Mouse (Mus musculus) kidney, embryonic 15.5 days (tissue): ENCODE measurements at regions not wholly inside any gene's neighbourhood (a gene's known extent, or its start where the extent isn't known, plus 50 kb on each side); places are given as distances from the start of the nearest gene placed in this dataset.

Source experiments
- ATAC-seq: fragments of 200-750 bp; cut with Nextera tagmentation; replicated peaks from 2 replicates; pipeline ENCODE4 v1.8.0; 2017; ENCODE audit warnings: moderate TSS enrichment; ENCODE audit not compliant: low FRiP score
- H3K27ac ChIP-seq: fragments of 300-500 bp; sonication (generic); 2 replicates; pipeline ENCODE4 v1.5.1; 2015; ENCODE audit warnings: mild to moderate bottlenecking, inconsistent platforms
- H3K27me3 ChIP-seq: fragments of 300-500 bp; sonication (generic); 2 replicates; pipeline ENCODE4 v1.6.1; 2015; ENCODE audit warnings: inconsistent platforms
- H3K36me3 ChIP-seq: fragments of 300-500 bp; sonication (generic); 2 replicates; pipeline ENCODE4 v1.6.1; 2015; ENCODE audit warnings: inconsistent platforms
- H3K4me1 ChIP-seq: fragments of 300-500 bp; sonication (generic); 2 replicates; pipeline ENCODE4 v1.6.1; 2015; ENCODE audit warnings: inconsistent platforms
- H3K4me2 ChIP-seq: fragments of 300-500 bp; sonication (generic); 2 replicates; pipeline ENCODE4 v1.6.1; 2015; ENCODE audit warnings: moderate library complexity, mild to moderate bottlenecking, inconsistent platforms
- H3K4me3 ChIP-seq: fragments of 300-500 bp; sonication (generic); replicated peaks from 2 replicates; pipeline ENCODE4 v1.5.1; 2015; ENCODE audit warnings: mild to moderate bottlenecking, inconsistent platforms
- H3K9ac ChIP-seq: fragments of 300-500 bp; sonication (generic); 2 replicates; pipeline ENCODE4 v1.6.1; 2015; ENCODE audit warnings: mild to moderate bottlenecking, inconsistent platforms
- H3K9me3 ChIP-seq: fragments of 300-500 bp; sonication (generic); replicated peaks from 2 replicates; pipeline ENCODE4 v1.6.1; 2016; ENCODE audit warnings: inconsistent platforms
- WGBS: fragments of 180-500 bp; shearing (Covaris S2); methylation state at CpG from one replicate; pipeline ENCODE4 v1.1.7; 2015; ENCODE audit warnings: mixed read lengths; 5-methylcytosine and 5-hydroxymethylcytosine counted together

DNA sequence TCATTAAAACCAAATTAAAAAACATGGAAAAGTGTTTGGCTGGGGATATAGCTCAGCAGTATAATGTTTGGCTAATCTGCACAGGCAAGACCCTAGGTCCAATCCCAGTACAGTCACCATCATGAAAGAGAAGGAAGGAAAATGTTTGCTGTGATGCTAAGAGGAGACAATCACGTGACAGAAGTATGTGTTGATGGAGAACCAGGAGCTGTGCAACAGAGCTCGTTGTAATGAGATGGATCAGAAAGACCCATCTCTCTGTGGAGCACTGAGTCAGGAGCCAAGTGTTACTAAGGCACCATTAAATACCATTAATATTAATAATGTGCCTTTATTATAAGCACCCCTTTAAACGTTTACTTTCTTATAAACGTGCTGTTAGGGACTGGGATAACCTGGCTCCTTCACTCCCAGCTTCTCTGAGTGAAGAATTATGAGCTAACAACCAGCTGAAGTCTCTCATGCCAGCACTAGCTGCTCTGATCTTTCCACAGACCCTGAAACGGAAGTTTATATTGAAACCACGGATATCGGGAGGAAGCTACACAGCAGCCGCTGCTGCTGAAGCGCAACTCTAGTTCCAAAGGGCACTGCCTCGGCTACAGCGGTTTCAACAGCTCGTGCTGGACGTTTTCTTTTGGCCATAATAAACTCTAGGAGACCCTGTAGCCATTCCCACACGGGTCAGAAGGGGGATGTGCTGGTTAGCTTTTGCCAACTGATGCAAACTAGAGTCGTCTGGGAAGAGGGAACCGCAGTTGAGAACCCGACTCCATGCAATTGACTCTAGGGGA lies 167.7 kb downstream of the Tex36 start:
- Histone ChIP-seq H3K27ac (0 out of 2 replicates have a peak overlapping the region, but pooled peaks have one; percentile 20), H3K9ac (no peak overlapping the region), H3K4me3 (no peak overlapping the region), H3K36me3 (no peaks in the 10 kb centered on the region), H3K9me3 (no peaks in the 10 kb centered on the region), H3K27me3 (no peaks in the 10 kb centered on the region), H3K4me1 (peaks cover 17% of the 10 kb centered on the region), H3K4me2 (no peak overlapping the region)
- ATAC-seq, result no peak
- WGBS, result 46% methylated on average over 17 of the region's 17 CpGs

DNA sequence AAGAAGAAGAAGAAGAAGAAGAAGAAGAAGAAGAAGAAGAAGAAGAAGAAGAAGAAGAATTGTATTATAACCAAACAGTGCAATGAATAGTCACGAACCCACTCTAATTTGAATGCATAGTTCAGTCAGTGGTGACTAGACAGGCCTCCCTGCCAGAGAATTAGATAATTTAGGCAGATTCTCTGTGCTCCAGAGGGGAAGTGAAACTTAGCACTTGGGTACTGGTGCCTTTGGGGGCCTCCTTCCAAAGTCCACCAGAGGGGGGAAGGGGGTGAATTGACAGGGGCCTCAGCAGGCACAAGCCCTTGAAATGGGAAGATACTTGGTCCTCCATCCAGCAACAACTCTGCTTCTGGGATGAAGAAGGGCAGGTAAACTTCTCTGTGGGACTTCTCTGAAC lies 169.6 kb downstream of the Tex36 start:
- ATAC-seq, result no peak
- no peak overlapping the region for H3K27ac ChIP-seq
- peaks cover 7% of the 10 kb centered on the region; the same call in 1 of the 2 replicates for H3K4me1 ChIP-seq
- no peaks in the 10 kb centered on the region for H3K36me3 ChIP-seq
- H3K9ac ChIP-seq, result no peak overlapping the region
- H3K4me2 ChIP-seq, result no peak overlapping the region
- 92% methylated on average over 1 of the region's 1 CpGs for WGBS
- H3K4me3 ChIP-seq, result no peak overlapping the region
- no peaks in the 10 kb centered on the region for H3K27me3 ChIP-seq
- no peaks in the 10 kb centered on the region for H3K9me3 ChIP-seq

DNA sequence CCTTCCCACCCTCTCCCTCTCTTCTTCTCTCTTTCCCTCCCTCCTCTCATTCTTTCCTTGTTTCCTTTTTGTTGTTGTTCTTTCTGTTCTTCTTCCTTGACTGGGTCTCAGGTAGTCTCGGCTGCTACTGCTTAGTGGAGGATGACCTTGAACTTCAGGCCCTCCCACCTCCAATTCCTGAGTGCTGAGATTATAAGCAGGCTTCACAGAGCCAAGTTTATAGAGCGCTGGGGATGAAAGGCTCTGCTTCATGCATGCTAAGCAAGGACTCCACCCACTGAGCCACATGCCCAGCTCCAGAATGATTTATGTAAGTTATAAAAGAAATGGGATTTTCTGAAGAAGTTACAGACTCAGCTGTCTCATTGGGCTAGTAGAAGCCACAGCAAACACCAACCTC lies 199.9 kb downstream of the Tex36 start:
- 19% methylated on average over 2 of the region's 2 CpGs for WGBS
- H3K9ac ChIP-seq, result no peak overlapping the region
- no peak overlapping the region for H3K4me3 ChIP-seq
- H3K4me1 ChIP-seq, result peaks cover 16% of the 10 kb centered on the region
- no peaks in the 10 kb centered on the region for H3K36me3 ChIP-seq
- peak overlapping the region; percentile 1; the same call in 1 of the 2 replicates for H3K27ac ChIP-seq
- peak; percentile 73; the same call in 1 of the 2 replicates for ATAC-seq
- no peak overlapping the region for H3K4me2 ChIP-seq
- no peaks in the 10 kb centered on the region for H3K9me3 ChIP-seq
- no peaks in the 10 kb centered on the region for H3K27me3 ChIP-seq

DNA sequence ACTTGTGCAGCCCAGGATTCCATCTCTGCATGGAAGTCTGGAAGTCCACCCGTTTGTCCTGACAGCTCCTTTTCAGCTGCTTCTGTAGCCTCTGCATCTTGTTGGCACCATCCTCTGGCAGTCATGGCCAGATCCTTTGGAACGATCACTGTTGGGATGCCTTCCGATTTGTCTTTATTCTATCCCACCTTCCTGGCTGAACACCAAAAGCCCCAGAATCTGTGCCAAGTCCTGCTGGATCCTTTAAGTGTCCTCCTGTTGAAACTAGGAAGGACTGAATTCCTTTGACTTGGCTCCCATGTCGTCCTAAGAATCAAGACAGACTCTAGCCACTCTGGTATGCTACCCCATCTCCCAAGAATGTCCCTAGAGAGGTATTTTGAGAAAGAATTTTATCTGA lies 201.3 kb downstream of the Tex36 start:
- H3K9me3 ChIP-seq, result no peaks in the 10 kb centered on the region
- H3K27me3 ChIP-seq, result no peaks in the 10 kb centered on the region
- peaks cover 21% of the 10 kb centered on the region for H3K4me1 ChIP-seq
- H3K4me3 ChIP-seq, result no peak overlapping the region
- no peak overlapping the region for H3K4me2 ChIP-seq
- H3K27ac ChIP-seq, result no peak overlapping the region
- 73% methylated on average over 4 of the region's 4 CpGs for WGBS
- ATAC-seq, result no peak
- H3K9ac ChIP-seq, result no peak overlapping the region
- no peaks in the 10 kb centered on the region for H3K36me3 ChIP-seq

- H3K4me3 ChIP-seq, result no peak overlapping the region
- no peak overlapping the region for H3K9ac ChIP-seq
- H3K27ac ChIP-seq, result no peak overlapping the region
- no peak overlapping the region for H3K4me2 ChIP-seq
- peaks cover 2% of the 10 kb centered on the region; the same call in 1 of the 2 replicates for H3K4me1 ChIP-seq
- H3K27me3 ChIP-seq, result no peaks in the 10 kb centered on the region; the same call in 1 of the 2 replicates
- no peaks in the 10 kb centered on the region for H3K9me3 ChIP-seq
- WGBS, result 81% methylated on average over 6 of the region's 6 CpGs
- H3K36me3 ChIP-seq, result no peaks in the 10 kb centered on the region
- ATAC-seq, result no peak
These were observed 213.2 kb downstream of the Tex36 start for GRCm38 (mm10) chr7:133388716-133389115.

GRCm38 (mm10) chr7:133382032-133382712 lies 219.8 kb downstream of the Tex36 start:
- Histone ChIP-seq H3K4me3 (no peak overlapping the region), H3K9ac (no peak overlapping the region), H3K36me3 (no peaks in the 10 kb centered on the region), H3K4me2 (no peak overlapping the region), H3K9me3 (no peaks in the 10 kb centered on the region), H3K27me3 (no peaks in the 10 kb centered on the region), H3K4me1 (peaks cover 8% of the 10 kb centered on the region), H3K27ac (no peak overlapping the region)
- WGBS, result 57% methylated on average over 7 of the region's 7 CpGs
- ATAC-seq, result no peak

DNA sequence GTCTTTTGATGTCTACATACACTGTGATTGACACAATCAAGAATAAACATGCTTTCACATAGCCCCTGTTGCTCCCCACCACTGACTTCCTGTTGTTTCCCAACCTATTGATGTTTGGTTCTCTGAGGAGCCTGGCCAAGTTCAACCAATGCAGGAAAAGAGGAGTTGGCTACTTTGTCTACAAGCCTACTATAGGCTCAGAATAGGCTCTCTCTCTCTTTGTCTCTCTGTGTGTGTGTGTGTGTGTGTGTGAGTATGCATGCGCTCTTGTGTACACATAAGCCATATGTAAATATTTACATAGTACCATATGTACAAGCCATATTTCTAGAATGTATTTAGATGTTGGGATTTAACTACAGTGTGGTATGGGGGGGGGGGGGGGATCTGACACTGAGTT lies 222.6 kb downstream of the Tex36 start:
- 75% methylated on average over 1 of the region's 1 CpGs for WGBS
- H3K36me3 ChIP-seq, result no peaks in the 10 kb centered on the region
- H3K4me1 ChIP-seq, result peaks cover 8% of the 10 kb centered on the region
- H3K27me3 ChIP-seq, result no peaks in the 10 kb centered on the region
- ATAC-seq, result no peak
- H3K9ac ChIP-seq, result no peak overlapping the region
- H3K4me3 ChIP-seq, result no peak overlapping the region
- no peaks in the 10 kb centered on the region for H3K9me3 ChIP-seq
- H3K4me2 ChIP-seq, result no peak overlapping the region
- H3K27ac ChIP-seq, result no peak overlapping the region

DNA sequence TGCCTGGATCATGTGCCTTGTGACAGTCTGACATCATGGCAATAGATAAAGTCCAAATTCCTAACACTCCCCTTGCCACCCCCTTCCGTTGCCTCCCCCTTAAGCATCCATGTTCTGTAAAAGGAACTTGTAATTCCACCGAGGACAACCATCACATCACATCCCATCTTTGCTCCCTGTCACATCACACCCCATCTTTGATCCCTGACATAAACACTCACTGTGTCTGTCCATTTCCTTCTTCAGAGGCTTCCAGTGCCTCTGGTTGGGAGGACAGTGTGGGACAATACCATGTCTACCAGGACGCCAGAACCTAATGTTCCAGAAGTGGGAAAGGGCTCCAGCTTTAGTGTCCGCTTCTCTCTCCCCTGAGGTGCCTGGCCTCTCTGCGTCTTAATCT lies 223.6 kb downstream of the Tex36 start:
- ATAC-seq, result no peak
- no peak overlapping the region for H3K27ac ChIP-seq
- no peaks in the 10 kb centered on the region for H3K9me3 ChIP-seq
- peaks cover 8% of the 10 kb centered on the region for H3K4me1 ChIP-seq
- no peak overlapping the region for H3K4me3 ChIP-seq
- no peaks in the 10 kb centered on the region for H3K27me3 ChIP-seq
- no peak overlapping the region for H3K4me2 ChIP-seq
- no peaks in the 10 kb centered on the region for H3K36me3 ChIP-seq
- no peak overlapping the region for H3K9ac ChIP-seq
- 82% methylated on average over 5 of the region's 5 CpGs for WGBS

DNA sequence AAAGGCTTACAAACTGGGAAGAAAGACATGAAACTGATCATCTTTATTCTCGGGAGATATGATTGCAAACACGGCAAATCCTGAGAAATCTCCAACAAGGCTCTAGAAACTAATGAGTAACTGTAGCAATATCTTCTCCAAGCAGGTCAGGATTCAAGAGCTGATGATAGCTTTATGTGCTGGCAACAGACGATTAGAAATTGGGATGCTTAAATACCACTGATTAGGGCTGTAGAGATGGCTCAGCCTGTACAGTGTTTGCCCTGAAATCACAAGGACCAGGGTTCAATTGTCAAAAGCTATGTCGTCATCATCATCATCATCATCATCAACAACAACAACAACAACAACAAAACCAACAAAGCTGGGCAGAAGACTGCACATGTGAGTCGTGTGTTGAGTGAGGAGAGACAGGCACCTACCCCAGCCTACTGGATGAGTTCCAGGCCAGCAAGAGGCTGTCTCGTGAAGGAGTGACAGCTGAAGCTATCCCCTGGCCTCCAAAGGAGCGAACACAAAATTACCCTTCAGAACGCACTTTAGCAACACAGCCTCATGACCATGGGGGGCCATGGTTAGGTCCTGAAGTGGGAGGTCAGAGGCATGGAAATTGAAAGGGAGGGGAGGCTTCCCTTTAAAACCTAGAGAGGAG lies 225.0 kb downstream of the Tex36 start:
- Histone ChIP-seq H3K9ac (no peak overlapping the region), H3K36me3 (no peaks in the 10 kb centered on the region), H3K27me3 (no peaks in the 10 kb centered on the region), H3K4me2 (no peak overlapping the region), H3K27ac (no peak overlapping the region), H3K9me3 (no peaks in the 10 kb centered on the region), H3K4me3 (no peak overlapping the region), H3K4me1 (peaks cover 3% of the 10 kb centered on the region)
- 68% methylated on average over 8 of the region's 8 CpGs for WGBS
- no peak for ATAC-seq

DNA sequence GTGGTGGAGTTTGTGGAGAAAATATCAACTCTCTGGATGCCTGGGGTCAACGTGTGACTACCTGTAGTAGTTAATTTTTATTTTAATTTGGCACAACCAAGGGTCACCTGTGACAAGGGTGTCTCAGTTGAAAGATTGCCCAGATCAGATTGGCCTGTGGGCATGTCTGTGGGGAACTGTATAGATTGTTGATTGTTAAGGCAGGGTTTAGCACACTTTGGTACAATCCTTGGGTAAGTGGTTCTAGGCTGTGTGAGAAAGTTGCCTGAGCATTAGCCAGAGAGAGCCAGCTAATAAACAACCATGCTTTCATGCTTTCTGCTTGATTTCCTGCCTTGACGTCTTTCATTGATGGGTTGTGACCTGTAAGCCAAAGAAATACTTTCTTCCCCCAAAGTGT lies 229.3 kb downstream of the Tex36 start:
- Histone ChIP-seq H3K4me2 (no peak overlapping the region), H3K4me1 (peaks cover 5% of the 10 kb centered on the region; the same call in 1 of the 2 replicates), H3K36me3 (no peaks in the 10 kb centered on the region), H3K9ac (no peak overlapping the region), H3K27me3 (no peaks in the 10 kb centered on the region), H3K9me3 (no peaks in the 10 kb centered on the region), H3K27ac (peak overlapping the region; percentile 29; the same call in 1 of the 2 replicates), H3K4me3 (no peak overlapping the region)
- WGBS, result 32% methylated on average over 2 of the region's 2 CpGs
- ATAC-seq, result no peak; the same call in 1 of the 2 replicates

DNA sequence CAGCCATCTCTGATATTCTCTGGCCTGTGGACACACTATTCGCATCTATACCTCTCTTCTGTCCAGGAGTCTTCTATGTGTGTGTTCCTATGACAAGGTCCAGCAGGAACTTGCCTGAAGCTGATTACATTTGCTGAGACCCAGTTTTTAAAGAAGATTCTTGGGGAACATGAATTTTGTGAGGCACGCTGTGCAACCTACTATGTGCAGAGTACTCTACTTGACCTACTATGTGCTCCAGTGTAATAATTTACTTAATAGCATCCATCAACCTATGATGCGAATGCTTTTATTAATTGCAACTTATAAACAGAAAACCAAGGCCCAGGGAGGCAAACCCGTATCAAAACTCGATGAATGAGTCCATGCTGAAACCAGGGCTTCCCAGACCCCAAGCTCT lies 231.4 kb downstream of the Tex36 start:
- Histone ChIP-seq H3K27ac (no peak overlapping the region), H3K4me2 (no peak overlapping the region), H3K36me3 (no peaks in the 10 kb centered on the region), H3K4me1 (0 out of 2 replicates have a peak, but pooled peaks cover 3% of the 10 kb centered on the region), H3K27me3 (no peaks in the 10 kb centered on the region), H3K9me3 (no peaks in the 10 kb centered on the region), H3K4me3 (no peak overlapping the region), H3K9ac (no peak overlapping the region)
- 92% methylated on average over 5 of the region's 5 CpGs for WGBS
- no peak for ATAC-seq

- Histone ChIP-seq H3K27ac (no peak overlapping the region), H3K4me3 (no peak overlapping the region), H3K27me3 (no peaks in the 10 kb centered on the region), H3K9ac (no peak overlapping the region), H3K9me3 (no peaks in the 10 kb centered on the region), H3K36me3 (no peaks in the 10 kb centered on the region), H3K4me1 (no peaks in the 10 kb centered on the region), H3K4me2 (no peak overlapping the region)
- WGBS, result 51% methylated on average over 4 of the region's 4 CpGs
- no peak for ATAC-seq
These were observed 237.4 kb downstream of the Tex36 start for GRCm38 (mm10) chr7:133364601-133365000.
